In the genomic region with DNA sequence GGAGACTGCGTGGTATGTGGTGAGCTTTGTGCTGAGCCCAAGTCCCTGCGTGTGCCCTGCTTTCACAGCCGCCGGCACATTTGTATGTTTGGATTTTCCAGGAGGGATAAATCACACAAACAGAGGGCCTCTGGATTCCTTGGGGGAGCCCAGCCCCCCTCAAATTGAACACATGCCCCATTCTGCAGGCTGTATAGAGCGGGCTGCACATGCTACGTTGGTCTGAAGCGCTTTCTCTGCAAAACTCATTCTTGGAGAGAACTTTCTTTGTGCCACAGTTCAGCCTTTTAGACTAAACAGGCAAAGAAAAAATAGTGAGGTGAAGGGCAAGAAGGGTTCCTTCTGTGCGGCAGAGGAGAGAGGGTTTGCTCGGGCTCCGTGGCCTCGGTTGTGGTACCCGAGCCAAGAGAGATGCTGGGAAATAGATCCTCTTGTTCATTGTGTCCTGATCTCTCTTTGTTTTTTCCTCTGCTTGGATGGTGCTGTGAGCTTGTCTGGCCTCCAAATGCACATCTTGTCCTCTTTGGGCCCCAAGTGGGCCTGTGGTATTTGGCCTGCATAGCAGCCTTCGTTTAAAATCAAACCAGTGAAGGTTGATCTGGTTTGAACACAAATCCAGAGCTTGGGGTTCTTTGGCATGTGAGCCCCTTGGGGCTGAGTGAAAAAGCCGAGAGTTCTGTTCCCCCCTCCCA, we compare ENCODE assay signal across 11 mouse cellular contexts.
DNase-seq lines count a peak whose midpoint lies in the region; ATAC-seq and TF ChIP-seq lines count a peak whose summit lies in the region.
"Had no signal": no experiment of that assay in that cellular context is flagged by ENCODE, and none has a peak within 500 bp of the region (broad histone marks: within the 10 kb centered on the region; RNA-seq: fewer than 3 reads in every experiment).

No protein-coding gene starts in this region.

- intact Hi-C loops in left cerebral cortex, postnatal 10 days (cut with DNase I), result no loop called here

- 51% methylated on average over 14 of the region's 14 CpGs for WGBS in embryonic facial prominence, embryonic 11.5 days
- 60% methylated on average over 14 of the region's 14 CpGs for WGBS in limb, embryonic 11.5 days

- H3K9me3 ChIP-seq in embryonic facial prominence, embryonic 11.5 days (replicated peaks; ENCODE audit: control insufficient read depth, low read length), result no peaks in the 10 kb centered on the region
- H3K9me3 ChIP-seq in limb, embryonic 11.5 days (ENCODE audit: control insufficient read depth, low read length), result no peaks in the 10 kb centered on the region

- no peaks in the 10 kb centered on the region for H3K36me3 ChIP-seq in embryonic facial prominence, embryonic 11.5 days (replicated peaks; ENCODE audit: control insufficient read depth, insufficient read depth, low read depth, low read length)
- no peaks in the 10 kb centered on the region for H3K36me3 ChIP-seq in limb, embryonic 11.5 days (ENCODE audit: control insufficient read depth, insufficient read depth, low read length)

- H3K27ac ChIP-seq in layer of hippocampus, adult 2 months, result peak overlapping the region; percentile 77
- 0 out of 2 replicates have a peak overlapping the region, but pooled peaks have one; percentile 10 for H3K27ac ChIP-seq in embryonic facial prominence, embryonic 11.5 days (replicated peaks; ENCODE audit: low read depth, low read length)
- H3K27ac ChIP-seq in limb, embryonic 11.5 days (replicated peaks; ENCODE audit: low read depth, low read length), result peak overlapping the region; percentile 23; the same call in 1 of the 2 replicates

- no peak overlapping the region for H3K4me2 ChIP-seq in embryonic facial prominence, embryonic 11.5 days (ENCODE audit: low read depth, low read length)
- no peak overlapping the region for H3K4me2 ChIP-seq in limb, embryonic 11.5 days (ENCODE audit: low read depth, severe bottlenecking)
- H3K4me2 ChIP-seq: heart, embryonic 11.5 days had no signal

- H3K27me3 ChIP-seq in embryonic facial prominence, embryonic 11.5 days (ENCODE audit: control insufficient read depth, insufficient read depth, low read length), result no peaks in the 10 kb centered on the region
- no peaks in the 10 kb centered on the region for H3K27me3 ChIP-seq in limb, embryonic 11.5 days (ENCODE audit: control insufficient read depth, insufficient read depth, low read length)

- H3K4me3 ChIP-seq in layer of hippocampus, adult 2 months, result no peak overlapping the region
- no peak overlapping the region for H3K4me3 ChIP-seq in embryonic facial prominence, embryonic 11.5 days (ENCODE audit: low read depth, low read length)
- H3K4me3 ChIP-seq in limb, embryonic 11.5 days (ENCODE audit: low read depth, low read length), result no peak overlapping the region

- 0 out of 2 replicates have a peak, but pooled peaks have one; percentile 12 for ATAC-seq in embryonic facial prominence, embryonic 11.5 days (replicated peaks; ENCODE audit: insufficient number of reproducible peaks, low FRiP score, low TSS enrichment, low read depth)
- ATAC-seq in limb, embryonic 11.5 days (ENCODE audit: insufficient number of reproducible peaks, low FRiP score, low TSS enrichment, low read depth), result 0 out of 2 replicates have a peak, but pooled peaks have one; percentile 1
- ATAC-seq: Patski had no signal

- no peak for TF ChIP-seq CTCF in layer of hippocampus, adult 2 months (conservative IDR thresholded peaks at IDR 0.05)

- DNase-seq in cerebellum, adult 9-10 months, result peak; percentile 10
- no peak for DNase-seq in cerebellum, adult 11 months
- DNase-seq in layer of hippocampus, adult 2 months (ENCODE audit: low spot score in 2 of 2), result no peak
- no peak for DNase-seq in layer of hippocampus, adult 18-20 months (ENCODE audit: low spot score in 2 of 2)
- DNase-seq in embryonic facial prominence, embryonic 11.5 days (ENCODE audit: low spot score), result peak; percentile 40
- DNase-seq in limb, embryonic 11.5 days (ENCODE audit: low spot score), result peak; percentile 36
- DNase-seq in left cerebral cortex, postnatal 10 days (ENCODE audit: extremely low spot score in 1 of 2, low spot score in 2 of 2), result no peak
- DNase-seq in layer of hippocampus, postnatal 36 days, result no peak
- DNase-seq: left cerebral cortex, postnatal 4 days had no signal

- H3K4me1 ChIP-seq in embryonic facial prominence, embryonic 11.5 days (ENCODE audit: control insufficient read depth, insufficient read depth, low read length), result peaks cover 5% of the 10 kb centered on the region; the same call in 1 of the 2 replicates
- H3K4me1 ChIP-seq in limb, embryonic 11.5 days (ENCODE audit: control insufficient read depth, insufficient read depth, low read length), result peaks cover 32% of the 10 kb centered on the region

- no peak overlapping the region for H3K9ac ChIP-seq in embryonic facial prominence, embryonic 11.5 days (replicated peaks; ENCODE audit: low read length)
- H3K9ac ChIP-seq in limb, embryonic 11.5 days (ENCODE audit: low read length), result peak overlapping the region; percentile 19; the same call in 1 of the 2 replicates

Comparison
In these comparisons a context has a peak if more than half of its experiments do, and no peak if none do; other contexts are left out.
1. DNase-seq: peak in cerebellum, adult 9-10 months (single experiment), embryonic facial prominence, embryonic 11.5 days (single experiment) and limb, embryonic 11.5 days (single experiment); none in cerebellum, adult 11 months (single experiment), layer of hippocampus, adult 2 months (0 of 2), layer of hippocampus, adult 18-20 months (0 of 2), left cerebral cortex, postnatal 10 days (0 of 2) and layer of hippocampus, postnatal 36 days (0 of 2).
2. H3K27ac ChIP-seq: peak in every context shown above with its lines; median percentile 77 in layer of hippocampus, adult 2 months; 23 in limb, embryonic 11.5 days; 10 in embryonic facial prominence, embryonic 11.5 days.